Mouse (Mus musculus): ENCODE data around the gene Camk2d.
A peak's percentile ranks its signal among the peaks of the same experiment; 100 is the strongest.

Gene Camk2d

DNA sequence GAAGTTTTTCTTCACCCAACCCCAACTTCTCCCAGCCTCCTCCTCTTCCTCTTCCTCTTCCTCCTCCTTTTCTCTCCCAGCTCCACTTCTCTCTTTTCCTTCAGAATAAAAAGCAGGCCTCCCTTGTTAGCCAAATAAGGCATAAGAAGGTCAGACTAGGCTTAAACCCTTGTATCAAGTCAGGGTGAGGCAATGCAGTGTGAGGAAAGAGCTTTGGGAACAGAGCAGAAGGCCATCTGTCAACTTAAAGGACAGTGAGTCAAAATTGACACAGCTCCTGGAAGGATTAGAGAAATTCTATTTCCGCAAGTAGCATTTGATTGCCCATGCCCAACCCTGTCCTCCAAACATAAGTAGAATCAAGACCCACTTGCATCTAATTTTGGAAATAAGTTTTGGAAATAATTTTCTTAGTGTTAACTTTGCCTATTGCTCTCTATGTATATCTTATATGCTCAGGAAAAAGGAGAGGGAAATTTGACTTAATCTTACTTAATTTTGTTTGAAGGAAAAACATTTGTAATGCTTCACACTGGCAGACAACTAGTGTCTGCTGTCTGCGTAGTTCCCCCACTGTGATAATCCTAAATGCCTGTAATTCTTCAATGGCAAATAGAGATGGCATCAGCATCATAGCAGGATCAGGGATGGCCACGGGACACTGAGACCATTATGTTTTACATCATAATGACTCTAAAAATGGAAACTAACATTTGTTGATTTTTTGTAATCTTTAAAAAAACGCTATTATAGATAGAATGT lies 16.8 kb downstream of the Camk2d start:
- DNase-seq (ENCODE audit: low spot score in 2 of 2) = no peak

DNA sequence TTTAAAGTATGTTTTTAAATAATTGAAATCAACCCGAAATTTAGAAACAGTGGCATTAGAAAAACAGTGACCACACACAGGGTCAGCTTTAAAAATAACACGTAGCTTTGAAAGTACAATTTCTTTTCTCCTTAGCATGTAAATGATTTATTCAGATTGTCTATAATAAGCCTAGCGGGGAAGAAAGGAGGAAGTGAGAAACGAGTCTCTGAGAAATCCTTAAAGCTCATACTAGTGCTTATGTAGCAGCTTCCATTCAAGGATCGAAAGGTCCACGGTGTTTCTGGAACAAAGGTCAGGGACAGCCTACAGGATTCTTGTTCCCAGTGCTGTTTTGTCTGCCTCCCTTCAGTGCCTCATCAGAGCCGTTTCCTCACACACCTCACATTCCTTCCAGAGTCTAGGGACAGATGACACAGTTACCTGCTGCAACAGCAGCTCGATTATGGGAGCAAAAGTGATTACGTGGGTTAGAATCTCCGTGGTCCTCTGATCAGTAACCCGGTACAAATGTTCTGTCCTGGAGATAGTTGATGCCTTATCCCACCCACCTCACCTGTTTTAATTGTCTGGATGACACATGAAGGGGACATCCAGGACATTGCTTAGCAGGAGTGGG lies 17.5 kb downstream of the Camk2d start:
- no peak for DNase-seq (ENCODE audit: low spot score in 2 of 2)

DNA sequence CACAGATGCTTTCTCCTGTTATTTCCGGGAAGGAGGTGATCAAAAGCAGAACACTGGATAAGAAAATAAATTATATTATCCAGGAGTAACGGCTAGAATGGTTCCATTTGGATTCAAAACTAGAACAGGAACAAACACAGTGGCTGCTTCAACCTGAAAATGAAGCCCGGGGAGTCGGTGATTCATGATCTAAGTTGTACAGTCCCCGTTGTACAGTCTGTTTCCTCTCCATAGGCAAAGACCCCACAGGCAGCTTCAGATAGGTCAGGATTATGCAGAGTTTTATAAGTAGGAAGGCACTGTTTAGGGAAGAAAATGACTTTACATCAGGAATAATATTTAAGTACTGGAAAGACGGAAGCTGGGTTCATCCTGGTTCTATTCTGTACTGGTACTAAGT lies 19.2 kb downstream of the Camk2d start:
- no peak for DNase-seq (ENCODE audit: low spot score in 2 of 2)

DNA sequence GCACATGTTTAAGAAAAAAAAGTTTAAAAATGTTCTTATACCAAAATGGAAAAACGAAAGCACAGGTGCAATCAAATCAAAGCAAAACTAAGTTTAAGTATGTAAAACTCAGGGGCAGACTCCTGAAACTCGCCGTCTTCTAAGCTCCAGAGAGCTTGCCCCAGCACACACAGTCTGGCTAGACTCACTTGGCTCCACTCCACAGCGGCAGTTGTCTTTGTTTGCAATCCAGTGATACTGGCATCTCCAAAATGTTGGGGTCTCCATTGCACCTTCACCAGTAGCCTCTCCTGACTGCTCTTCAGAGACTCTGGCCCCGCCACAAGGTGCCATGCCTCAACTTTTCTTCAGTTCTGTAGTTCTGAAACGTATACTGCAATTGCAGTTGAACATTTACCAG lies 24.1 kb downstream of the Camk2d start:
- DNase-seq (ENCODE audit: low spot score in 2 of 2) = no peak

DNA sequence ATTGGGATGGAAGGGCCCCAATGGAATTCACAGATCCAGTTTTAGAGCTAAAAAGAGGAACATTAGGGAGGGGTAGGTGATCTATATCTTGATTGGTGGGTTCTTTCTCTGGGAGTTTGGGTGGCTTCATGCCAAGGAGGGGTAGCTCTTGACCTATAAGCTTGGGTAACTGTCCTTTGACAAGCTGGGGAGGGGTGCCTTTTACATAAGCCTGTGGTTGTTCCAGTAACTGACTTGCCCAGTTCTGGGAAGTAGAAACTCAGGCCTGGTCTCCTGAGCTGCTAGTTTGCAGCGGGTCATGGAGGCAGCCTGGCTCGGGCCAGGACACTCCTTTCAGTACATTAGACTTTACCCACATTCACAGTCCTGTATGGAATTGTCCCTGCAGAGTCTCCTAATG lies 26.4 kb downstream of the Camk2d start:
- DNase-seq (ENCODE audit: low spot score in 2 of 2) = no peak

DNA sequence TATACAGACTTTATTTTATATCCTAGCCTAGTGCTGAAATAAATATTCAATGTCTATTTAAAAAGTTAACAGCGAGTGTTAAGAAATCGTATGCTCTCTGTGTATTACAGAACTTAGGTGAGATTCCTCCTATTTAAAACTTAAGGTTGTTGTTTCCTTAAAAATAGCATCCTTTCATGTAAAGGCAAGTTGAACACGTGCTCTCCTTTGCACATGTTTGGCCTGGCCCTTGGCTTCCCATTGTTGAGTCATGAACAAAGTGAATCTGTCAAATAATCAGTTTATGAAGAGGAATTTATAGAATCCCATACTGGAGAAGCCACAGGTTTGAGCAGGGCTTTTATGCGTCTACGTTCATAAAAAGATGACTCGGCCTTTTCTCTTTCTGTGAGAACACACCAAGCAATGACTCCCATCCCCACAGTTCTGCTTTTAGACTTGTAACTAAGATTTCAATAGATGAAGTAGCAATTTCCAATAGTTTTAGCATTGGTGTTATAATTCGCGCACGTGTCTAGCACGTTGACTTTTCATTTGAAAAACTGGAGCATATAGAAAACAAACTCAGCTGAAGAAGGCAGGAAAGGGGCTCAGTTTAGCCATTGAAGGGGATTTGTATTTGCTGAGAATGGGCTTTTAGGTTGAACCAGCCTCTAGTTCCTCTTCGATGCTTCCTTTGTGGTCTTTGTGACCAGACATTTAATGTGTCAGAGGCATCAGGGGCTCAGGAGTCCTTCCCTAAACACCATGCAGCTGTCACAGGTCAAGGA lies 29.1 kb downstream of the Camk2d start:
- DNase-seq (ENCODE audit: low spot score in 2 of 2) = no peak

DNA sequence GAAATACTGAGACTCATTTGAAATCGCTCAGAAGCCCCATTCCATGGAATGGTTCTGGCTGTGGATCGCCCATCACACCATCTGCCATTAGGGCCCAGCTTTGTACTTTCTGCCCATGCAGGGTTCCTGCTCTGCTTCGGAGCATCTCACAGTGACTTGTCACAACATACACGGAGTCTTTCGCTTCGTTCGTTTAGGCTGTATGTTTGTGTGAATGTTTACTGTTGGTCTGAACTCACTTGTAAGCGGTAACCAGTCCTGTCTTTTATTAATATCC lies 29.6 kb downstream of the Camk2d start:
- no peak for DNase-seq (ENCODE audit: low spot score in 2 of 2)

DNA sequence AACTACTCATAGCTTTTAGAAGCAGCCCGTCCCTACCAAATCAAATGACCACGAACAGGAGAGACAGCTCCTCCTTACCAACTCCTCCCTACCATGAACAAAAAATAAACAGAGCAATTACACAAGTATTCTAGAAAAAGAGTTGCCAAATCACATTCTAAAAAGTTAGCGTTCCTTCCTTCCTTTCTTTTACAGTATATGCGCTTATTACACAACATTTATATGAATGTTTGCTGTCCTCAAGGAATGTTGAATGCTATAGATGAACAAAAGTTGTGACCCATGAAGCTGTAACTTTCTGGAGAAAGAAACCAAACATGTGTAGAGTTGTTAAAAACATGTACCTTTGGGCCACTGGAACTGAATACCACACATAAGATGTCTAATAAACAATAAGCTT lies 31.9 kb downstream of the Camk2d start:
- no peak for DNase-seq (ENCODE audit: low spot score in 2 of 2)

DNA sequence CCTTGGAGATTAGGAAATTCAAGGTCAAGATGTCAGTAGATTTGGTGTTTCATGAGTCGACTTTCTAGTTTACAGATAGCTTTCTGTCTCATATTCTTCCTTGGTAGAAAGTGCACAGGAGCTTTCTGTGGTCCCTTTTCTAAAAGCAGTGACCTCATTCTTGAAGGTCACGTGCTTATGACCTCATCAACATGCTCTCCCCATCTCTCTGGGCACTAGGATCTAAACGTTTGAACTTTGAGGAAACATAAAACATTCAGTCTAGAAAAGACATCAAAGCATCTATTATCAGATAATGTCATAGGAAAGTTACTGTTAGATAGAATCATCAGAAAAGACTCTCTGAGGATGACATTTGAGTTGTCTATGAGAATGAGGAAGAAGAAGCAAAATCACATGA lies 32.3 kb downstream of the Camk2d start:
- no peak for DNase-seq (ENCODE audit: low spot score in 2 of 2)

DNA sequence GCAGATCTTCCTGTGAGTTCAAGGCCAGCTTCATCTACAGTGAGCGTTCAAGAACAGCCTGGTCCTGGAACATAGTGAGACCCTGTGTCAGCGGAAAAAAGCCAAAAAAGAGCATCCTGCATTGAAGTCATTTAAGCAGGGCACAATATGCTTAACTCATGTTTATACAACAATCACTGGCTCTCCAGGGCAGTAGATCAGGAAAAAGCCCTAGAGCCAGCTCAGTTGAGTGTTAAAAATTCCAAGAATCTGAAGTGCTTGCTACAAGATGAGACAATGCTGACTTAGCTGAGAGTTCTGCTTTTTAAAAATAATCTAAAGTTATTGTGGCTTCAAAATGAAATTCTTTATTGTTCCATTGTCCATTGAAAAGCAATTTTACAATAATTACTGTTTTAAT lies 32.9 kb downstream of the Camk2d start:
- DNase-seq (ENCODE audit: low spot score in 2 of 2) = no peak

DNA sequence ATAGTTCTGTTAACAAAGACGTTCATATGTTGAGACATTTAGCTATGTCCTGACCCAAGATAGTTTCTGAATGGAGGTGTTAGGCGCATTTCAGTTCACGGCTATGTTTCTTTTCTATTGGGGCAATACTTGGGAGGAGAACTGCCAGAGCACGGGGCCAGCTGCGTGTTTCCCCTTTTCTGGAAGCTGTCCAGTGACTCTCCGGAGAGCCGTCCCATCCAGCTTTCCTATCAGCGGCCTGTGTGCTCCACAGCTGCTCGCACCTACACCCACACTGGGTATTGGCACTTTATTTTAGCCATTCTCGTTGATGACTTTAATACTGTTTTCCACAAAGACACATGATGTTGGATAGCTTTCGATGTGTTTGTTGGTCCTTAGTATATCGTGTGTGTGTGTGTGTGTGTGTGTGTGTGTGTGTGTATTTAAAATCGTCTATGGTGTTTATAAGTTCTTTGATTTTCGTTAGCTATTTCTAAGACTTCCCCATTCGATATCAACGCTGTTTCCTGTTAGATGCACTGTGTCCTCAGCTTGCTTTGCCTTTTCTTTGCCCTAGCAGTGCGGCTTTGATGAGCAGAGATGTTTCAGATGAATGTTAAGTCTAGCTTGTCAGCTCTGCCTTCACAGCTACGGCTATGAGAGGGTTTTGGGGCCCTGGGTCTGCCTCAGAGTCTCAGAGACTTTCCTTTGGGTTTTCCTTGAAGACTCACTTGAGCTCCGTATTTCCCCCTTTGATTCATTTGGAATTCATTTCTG lies 34.2 kb downstream of the Camk2d start:
- no peak for DNase-seq (ENCODE audit: low spot score in 2 of 2)

DNA sequence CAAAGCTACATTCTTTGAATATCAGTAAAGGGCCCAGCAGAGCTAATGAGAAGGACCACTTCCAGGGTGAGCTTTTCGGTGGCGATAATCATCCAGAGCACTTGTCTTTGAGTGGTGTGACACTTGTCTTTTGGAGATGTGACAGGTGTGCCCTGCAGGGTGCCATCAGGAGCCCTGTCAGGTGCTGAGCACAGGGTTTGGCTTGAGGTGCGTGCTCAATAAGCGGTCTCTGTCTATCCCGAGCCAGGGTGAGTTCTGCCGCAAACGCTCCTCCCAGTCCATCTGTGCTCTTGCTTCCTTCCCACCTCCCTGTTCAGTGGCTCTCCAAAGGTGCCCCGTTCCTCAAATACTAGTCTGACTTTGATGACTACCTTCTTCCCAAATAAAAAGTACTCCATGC lies 35.5 kb downstream of the Camk2d start:
- DNase-seq (ENCODE audit: low spot score in 2 of 2) = no peak

DNA sequence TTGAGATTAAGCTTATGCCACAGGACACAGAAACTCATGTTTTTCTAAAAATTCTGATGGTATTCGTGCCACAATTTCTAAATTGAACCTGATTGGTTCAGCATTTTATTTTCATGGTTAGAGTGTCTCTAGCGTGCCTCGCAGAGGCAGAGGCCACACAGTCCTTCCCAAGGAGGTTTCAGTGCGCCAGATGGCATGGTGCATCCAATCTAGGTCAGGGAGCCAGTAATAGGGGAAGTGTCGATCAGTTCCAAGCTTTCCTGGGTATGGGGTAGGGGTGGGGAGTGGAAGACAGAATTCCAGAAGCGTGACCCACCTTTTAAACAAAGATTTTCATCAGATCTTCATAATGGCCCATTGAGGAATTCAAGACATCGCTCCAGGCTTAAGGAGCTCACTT lies 36.5 kb downstream of the Camk2d start:
- DNase-seq (ENCODE audit: low spot score in 2 of 2) = no peak

DNA sequence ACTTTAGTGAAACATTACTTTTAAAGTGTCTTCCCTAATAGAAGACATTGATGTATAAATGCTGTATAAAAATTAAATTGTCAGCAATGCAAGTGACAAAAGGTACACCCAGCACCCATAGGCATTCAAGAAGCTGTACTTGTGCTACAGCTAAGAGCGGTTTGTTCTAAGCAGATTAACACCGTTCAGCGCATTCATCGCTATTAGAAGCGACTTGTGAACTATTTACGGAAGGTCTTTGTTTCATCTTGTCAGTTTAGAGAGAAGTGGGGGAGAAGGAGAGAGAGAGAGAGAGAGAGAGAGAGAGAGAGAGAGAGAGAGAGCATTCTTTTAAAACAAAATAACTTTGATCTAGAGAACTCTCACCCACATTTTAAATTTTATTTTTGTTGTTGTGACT lies 38.1 kb downstream of the Camk2d start:
- no peak for DNase-seq (ENCODE audit: low spot score in 2 of 2)

DNA sequence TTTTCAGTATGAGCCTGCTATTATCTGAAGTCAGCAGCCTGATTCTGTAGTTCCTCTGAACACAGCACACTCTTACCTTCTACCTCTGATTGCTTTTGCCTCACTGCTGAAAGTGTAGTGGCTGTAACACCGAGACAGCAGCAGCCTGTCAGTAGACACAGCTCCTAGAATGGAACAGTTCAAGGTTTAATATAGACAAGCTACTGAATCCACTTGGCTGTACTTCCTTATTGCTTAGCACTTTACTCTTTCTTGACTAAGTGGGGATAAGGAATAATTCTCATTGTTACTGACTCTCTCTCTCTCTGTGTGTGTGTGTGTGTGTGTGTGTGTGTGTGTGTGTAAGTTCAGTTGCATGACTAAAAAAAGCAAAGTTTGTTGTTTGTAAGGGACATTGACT lies 42.2 kb downstream of the Camk2d start:
- DNase-seq (ENCODE audit: low spot score in 2 of 2) = no peak

DNA sequence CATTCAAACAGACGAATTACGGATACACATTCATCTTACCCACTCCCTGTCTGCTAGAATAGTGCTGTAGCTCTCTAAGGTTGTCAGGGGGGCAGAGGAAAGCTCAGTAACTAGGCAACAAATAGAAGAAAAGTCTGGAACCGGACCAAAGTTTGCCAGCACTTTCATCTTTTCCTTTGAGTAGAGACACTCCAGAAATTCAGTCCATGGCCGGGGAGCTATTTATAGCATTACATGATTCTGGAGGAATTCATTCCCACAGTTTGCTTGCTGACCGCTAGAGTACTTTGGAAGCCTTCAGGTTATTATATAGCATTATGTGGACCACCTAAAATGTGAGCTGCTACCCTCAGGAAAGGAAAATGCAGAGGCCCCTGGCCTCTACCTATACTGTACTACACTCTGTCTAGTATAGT lies 43.0 kb downstream of the Camk2d start:
- peak in 1 of 2 experiments; percentile 39 for DNase-seq (ENCODE audit: low spot score in 2 of 2)

DNA sequence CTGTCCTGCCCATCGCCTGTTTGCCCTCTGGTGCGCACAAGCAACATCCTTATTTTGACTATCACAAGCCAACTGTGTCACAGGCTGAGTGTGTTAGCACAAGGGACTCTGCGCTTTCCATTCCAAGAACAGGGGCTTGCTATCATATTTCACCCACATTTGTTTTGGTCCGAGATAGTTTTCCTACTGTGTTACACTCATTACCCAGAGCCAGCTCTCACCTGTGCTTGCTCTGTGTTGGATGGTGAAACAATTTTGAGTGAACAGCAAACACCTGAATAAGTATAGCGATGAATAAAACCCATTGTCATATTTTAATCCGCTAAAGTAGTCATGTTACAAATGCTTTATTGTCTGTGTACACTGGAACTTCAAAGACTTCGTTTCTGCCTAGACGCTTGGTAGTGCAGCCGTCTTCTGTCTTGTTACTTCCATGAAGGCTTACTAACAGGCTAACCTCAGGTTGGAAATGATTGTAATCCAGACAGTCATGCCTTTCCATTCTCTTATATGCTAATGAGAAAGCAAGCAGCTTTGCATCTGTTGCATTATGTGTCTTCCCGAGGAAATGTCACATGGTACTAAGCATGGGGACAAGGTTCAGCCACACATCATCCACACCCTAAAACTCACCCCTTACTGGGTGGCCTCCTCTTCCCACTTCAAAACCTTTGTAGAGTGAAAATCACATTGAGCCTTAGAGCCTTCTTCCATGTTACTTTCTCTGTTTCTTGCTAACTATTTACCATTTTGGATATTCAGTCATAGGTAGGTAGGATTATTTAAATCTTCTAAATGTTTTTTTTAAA lies 44.5 kb downstream of the Camk2d start:
- DNase-seq (ENCODE audit: low spot score in 2 of 2) = no peak

DNA sequence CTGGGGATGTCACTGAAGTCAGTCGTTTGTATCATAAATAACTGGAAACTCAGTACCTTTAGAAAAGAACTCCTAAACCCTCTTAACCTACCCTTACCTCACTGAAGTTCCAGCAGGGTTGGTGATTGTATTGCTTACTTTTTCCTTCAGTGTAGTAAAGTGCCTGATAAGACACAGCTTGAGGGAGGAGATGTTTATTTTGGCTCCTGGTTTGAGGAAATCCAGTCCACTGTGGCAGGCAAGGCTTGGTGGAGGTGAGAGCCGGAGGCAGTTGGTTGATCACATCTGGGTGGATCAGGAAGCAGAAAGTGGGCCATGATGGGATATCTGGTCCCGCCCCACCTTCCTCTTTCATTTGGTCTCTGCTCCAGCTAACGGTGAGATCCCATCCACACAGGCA lies 45.3 kb downstream of the Camk2d start:
- DNase-seq (ENCODE audit: low spot score in 2 of 2) = no peak

DNA sequence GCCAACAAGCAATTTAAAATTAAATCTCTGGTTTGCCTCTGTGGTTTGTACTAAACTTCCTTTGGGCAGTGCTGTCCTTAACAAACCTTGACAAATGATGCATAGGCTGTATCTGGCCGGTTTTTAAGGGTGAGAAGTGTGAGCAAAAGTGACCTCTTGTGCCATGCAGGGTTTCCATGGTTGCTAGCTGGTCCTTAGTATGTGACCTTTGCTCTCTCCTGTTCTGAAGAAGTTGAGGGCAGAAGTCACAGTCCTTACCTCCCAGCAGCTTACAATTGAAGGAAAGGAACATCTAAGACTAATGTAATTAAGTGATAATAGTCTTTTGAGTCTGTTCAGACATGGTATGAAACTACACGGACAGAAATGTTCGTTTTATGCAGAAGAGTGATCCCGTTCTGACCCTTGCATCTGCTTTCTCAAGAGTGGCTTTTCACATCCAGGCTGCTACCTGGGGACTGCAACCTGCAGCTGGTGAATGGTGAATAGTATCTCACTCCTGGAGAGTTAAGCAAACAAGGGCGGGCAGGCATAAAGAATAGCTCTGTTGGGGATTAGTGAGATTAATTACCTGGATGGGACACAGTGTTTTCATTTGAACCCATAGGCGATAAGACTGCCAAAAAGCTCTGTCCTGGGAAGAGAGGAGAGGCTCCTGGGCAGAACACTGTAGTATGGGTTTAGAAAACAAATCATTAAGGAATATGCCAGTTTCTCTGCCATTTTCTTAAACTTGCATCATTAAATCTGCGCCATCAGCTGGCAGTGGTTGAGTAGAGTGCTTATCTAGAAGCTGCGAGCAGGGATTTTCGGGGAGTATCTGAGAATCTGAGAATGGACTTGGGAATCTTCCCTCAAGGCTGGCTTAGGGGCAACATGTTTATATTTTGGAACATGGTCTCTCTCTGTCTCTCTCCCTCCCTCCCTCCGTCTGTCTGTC lies 47.2 kb downstream of the Camk2d start:
- no peak for DNase-seq (ENCODE audit: low spot score in 2 of 2)

DNA sequence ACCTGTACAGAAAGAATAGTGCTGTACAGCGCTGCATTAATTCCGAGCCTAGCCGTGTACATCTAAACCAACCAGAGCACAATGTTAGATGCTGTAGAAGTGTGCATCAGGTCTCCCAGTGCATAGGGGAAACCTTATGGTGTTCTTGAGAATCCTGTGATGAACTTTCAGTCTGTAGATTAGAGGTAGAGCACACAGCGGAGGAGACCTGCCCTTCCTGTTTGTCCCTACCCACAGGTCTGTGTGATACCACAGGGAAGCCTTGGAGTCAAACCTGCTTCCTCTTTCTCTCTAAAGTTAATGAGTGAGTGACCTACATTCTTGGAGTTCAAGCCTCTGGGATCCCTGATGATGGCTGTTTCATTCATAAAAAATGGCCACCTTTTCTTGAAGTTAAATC lies 54.2 kb downstream of the Camk2d start:
- no peak for DNase-seq (ENCODE audit: low spot score in 2 of 2)

DNA sequence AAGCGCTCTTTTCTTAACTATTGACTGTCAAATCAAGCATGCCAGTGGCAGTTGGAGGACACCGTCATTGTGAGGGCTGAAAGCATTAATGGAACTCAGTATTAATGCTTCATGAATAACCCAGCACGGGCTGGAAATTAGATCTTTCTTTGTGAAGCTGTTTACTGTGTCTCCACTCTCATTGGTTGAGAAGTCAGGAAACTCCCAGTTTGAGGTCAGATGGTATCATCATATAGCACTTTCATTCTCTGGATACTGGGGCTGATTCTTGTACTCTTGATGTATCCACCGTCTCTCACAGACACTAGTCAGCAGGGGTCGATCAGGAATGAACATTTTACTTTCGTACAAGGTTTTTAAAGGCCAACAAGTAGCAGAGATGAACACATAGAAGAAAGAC lies 54.6 kb downstream of the Camk2d start:
- no peak for DNase-seq (ENCODE audit: low spot score in 2 of 2)

All from frontal cortex, postnatal 36 days (tissue).